Mouse (Mus musculus): ENCODE results near the gene Cyp4a32.

GRCm38 (mm10) chr4:115563401-115563800, 37.4 kb upstream of the Cyp4a32 start, which contains the start of gene Cyp4a31:
- TF ChIP-seq POLR2A (IDR thresholded peaks at IDR 0.05; ENCODE audit: low read depth, low read length), result no peak
- no peak for TF ChIP-seq CTCF (IDR thresholded peaks at IDR 0.05; ENCODE audit: extremely low read depth, insufficient read depth, insufficient read length, insufficient replicate concordance)

All from spleen, adult 2 months (tissue).